Mouse (Mus musculus): ENCODE results near the gene Rtcb. TPM values are rescaled to one million over a fixed set of nuclear protein-coding genes. Genes with fewer than 3 reads are reported as not detected.

The Rtcb gene
- total RNA-seq, 2 experiments from 2014 or later: 113 to 115 TPM

DNA sequence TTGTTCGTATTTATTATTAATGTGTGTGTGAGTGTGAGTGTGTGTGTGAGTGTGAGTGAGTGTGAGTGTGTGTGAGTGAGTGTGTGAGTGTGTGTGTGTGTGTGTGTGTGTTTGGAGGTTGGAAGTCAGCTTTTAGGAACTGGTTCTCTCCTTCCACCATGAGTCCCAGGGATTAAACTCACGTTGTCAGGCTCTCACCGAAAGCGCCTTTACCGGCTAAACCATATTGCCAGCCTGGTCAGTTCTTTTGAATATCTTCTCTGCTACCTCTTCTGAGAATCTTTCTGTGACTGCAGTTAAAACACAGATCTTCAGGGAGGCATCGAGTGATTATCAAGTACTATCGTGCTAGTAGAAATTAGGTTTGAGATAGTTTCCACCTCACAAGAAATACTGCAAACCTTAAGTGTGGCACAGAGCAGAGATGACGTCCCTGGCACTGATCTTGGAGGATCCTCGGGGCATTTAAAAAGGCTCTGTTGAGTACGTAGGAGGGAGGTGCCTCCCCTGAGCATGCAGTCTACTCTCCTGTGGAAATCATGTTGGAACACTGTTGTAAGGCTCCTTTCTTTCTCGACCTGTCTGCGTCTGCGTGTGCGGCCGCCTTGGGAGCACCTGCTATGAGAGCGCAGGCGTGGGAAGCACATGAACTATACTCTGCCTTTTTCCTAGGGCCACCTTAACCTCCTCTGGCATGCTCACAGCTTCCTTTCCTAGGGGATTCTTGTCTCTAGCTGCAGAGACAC is 10.0 kb upstream of the Rtcb start:
- DNase-seq (ENCODE audit: low spot score in 2 of 2): no peak
- no peak for TF ChIP-seq CTCF (conservative IDR thresholded peaks at IDR 0.05)
- no peak overlapping the region for H3K4me3 ChIP-seq
- no peak overlapping the region for H3K27ac ChIP-seq

DNA sequence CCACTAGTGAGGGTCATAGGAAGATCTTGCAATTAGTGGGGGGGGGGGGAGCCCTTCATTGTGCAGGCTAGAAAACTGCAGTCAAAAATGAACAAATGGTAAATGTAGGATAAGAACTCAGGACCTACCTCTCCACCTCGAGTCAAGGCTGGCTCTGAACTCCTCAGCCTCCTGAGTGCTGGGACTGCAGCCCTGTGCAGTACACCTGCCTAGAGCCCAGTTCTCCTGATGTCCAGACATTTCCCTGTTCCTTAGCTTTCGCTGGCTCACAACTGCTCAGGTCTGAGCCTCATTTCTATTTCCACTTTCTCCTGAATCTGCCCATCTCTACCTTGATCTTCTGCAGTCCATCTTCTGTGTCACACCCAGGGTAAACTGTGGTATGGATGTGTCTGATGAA is 8.9 kb upstream of the Rtcb start:
- no peak overlapping the region for H3K27ac ChIP-seq
- no peak overlapping the region for H3K4me3 ChIP-seq
- TF ChIP-seq CTCF (conservative IDR thresholded peaks at IDR 0.05): no peak

DNA sequence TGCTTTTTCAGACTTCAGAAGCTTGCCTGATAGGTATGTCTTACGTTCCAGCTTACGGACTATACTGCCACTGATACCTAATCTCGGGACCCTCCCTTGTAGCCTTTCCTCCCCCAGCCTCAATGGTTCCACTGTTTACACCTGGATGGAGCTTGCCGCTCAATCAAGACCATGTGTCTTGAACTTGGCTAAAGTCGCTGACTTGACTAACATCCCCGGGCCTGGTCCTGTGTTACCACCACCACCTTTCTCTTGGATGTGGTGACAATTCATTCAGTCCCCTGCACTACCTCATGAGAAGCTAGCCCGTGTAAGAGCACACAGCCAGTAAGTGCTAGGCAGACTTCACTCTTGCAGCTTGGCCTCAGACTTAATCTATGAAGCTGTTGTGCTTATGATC is 6.7 kb upstream of the Rtcb start:
- Histone ChIP-seq H3K4me3 (no peak overlapping the region), H3K27ac (no peak overlapping the region)
- TF ChIP-seq CTCF (conservative IDR thresholded peaks at IDR 0.05): no peak
- no peak for DNase-seq (ENCODE audit: low spot score in 2 of 2)

More for the DNA sequence above, 8.9 kb upstream of the Rtcb start:
- no peak for DNase-seq (ENCODE audit: low spot score in 2 of 2)

DNA sequence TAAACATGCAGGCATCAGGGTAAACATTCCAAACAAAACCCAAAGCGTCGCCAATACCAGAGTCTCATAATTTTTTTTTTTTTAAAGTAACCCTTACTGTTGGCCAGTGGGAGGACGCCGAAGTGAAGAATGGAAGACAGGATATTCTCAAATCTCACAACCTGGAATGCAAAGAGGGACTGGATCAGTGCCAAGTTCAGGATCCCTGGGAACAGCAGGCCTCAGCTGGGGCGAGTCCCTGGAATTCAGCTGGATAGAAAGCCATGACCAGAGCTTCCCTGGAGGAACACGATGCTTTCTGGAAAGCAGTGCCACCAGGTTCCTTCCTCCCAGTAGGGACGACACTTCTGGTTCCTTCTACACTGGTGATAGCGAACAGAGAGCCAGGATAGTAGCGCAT is 5.3 kb upstream of the Rtcb start:
- no peak for DNase-seq (ENCODE audit: low spot score in 2 of 2)
- Histone ChIP-seq H3K27ac (no peak overlapping the region), H3K4me3 (no peak overlapping the region)

DNA sequence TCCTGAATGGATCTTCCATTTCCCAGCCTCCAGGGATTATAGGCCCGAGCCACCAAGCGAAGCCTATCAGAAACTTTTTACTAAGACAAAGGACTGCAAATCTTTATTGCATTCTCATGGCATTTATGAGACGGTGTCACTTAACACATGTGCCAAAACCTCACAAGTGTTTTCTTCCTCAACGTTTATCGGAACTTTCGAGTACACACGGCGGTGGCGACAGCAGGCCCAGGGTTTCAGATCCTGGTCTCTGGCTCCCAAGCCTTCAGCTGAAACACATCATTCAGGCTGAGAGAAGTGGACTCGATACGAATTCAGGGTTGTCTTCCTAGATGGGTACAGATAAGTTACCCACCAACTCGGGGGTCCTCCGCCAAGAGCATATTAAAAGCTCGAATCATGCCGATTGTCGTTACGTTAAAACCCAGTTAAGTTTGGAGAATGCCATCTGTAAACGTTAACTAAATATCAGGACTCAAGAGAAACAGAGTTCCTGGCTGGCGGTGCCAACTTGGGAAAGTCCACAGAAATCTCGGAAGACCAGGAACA is 678 bp downstream of the Rtcb start:
- H3K4me3 ChIP-seq: peak overlapping the region; percentile 94
- peak overlapping the region; percentile 85 for H3K27ac ChIP-seq
- DNase-seq (ENCODE audit: low spot score in 2 of 2): no peak
- no peak for TF ChIP-seq CTCF (conservative IDR thresholded peaks at IDR 0.05)

More for the DNA sequence above, 5.3 kb upstream of the Rtcb start:
- no peak for TF ChIP-seq CTCF (conservative IDR thresholded peaks at IDR 0.05)

DNA sequence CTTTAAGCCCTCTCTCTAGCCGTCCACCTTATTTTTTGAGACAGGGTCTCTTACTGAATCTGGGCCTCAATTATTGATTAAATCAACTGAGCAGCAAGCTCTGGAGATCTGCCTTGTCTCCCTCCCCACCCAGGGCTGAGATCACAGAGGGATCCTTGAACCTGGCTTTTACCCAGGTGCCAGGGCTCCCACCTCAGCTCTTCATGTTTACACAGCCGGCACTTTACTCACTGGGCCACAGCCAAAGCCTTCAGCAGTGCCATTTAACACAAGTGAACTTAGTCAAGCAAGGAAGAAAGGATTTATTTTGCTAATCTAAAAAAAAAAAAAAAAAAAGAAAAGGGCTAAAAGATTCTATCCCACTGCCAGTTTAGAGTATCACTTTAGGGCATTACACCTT is 3.2 kb downstream of the Rtcb start:
- H3K27ac ChIP-seq: no peak overlapping the region
- TF ChIP-seq CTCF (conservative IDR thresholded peaks at IDR 0.05): no peak
- H3K4me3 ChIP-seq: no peak overlapping the region
- DNase-seq (ENCODE audit: low spot score in 2 of 2): no peak

DNA sequence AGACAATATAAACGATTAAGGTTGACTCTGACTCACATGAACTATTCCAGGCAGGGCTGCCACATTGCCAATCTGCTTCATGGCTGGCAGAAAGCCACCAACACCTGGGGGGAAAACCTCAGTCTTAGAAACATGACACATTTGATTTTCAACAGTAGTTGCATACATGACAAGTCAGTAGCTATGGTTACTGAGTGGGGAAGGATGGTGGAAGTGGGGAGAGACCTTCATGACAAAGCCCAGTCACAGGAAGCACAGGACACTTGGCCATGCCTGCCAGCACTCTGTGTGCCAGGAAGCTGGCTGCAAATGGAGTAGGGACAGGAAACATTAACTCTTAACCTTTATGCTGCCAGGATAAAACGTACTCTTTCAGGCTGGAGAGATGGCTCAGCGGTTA is 4.2 kb downstream of the Rtcb start:
- DNase-seq (ENCODE audit: low spot score in 2 of 2): no peak
- no peak for TF ChIP-seq CTCF (conservative IDR thresholded peaks at IDR 0.05)
- Histone ChIP-seq H3K27ac (no peak overlapping the region), H3K4me3 (no peak overlapping the region)

DNA sequence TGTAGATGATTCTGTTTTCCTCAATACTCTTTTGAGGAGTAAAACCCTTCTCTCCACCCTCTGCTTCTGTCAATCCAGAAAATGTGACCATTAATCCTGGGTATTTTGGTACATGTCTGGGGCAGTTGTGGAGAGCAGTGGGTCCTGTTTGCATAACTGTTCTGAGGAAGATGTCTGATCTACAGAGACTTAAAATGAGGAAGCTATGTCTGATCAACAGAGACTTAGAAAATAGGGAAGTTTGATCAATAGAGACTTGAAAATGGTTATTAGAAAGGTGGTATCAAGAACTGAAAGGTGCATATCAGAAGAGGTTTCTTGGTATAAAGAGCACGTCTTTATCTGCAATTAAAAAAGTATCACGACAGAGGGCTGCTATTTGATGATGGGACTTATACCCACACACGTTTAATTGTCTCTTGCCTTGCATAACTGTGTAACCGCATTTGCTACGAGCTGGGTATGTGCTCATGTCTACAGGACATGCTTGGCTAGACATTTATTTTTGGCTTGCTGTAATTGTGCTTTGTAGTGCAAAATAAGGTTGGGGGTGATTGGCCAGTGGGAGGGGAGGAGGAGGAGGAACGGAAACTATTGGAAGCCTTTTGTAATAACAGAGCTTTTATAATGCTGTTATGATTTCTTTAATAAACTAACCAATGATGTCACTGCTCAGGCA is 5.7 kb downstream of the Rtcb start:
- TF ChIP-seq CTCF (conservative IDR thresholded peaks at IDR 0.05): no peak
- DNase-seq (ENCODE audit: low spot score in 2 of 2): no peak

DNA sequence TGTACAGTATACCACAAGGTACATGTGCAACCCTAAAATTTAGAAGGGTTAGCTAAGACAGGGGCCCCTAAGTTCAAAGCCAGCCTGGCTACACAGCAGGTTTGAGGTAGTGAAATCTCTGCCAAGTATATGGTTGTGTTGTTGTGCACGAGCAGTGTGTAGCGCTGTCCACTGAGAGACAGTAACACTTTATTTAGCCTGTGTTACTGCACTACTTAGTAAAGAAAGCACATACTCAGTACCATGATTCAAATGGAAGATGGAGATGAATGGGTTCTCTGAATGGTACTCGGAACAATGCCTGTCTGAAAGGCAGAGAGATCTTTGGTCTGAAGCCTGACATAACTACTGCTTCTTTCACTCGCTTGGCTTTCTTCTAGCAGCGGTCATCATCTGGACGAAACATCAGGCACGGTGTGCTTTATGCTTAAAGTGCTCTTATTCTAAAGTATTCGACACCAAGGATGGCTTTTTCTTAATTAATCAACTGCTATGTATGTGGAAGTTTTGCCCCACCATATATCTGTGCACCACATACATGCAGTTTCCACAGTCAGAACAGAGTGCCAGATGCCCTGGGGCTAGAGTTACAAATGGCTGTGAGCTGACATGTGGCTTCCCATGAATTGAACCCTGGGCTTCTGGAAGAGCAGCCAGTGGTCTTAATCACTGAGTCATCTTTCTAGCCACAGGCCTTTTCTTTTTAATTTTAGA is 9.0 kb downstream of the Rtcb start:
- no peak for DNase-seq (ENCODE audit: low spot score in 2 of 2)
- H3K27ac ChIP-seq: no peak overlapping the region
- H3K4me3 ChIP-seq: no peak overlapping the region
- TF ChIP-seq CTCF (conservative IDR thresholded peaks at IDR 0.05): no peak

More for the DNA sequence above, 5.7 kb downstream of the Rtcb start:
- Histone ChIP-seq H3K4me3 (no peak overlapping the region), H3K27ac (no peak overlapping the region)

DNA sequence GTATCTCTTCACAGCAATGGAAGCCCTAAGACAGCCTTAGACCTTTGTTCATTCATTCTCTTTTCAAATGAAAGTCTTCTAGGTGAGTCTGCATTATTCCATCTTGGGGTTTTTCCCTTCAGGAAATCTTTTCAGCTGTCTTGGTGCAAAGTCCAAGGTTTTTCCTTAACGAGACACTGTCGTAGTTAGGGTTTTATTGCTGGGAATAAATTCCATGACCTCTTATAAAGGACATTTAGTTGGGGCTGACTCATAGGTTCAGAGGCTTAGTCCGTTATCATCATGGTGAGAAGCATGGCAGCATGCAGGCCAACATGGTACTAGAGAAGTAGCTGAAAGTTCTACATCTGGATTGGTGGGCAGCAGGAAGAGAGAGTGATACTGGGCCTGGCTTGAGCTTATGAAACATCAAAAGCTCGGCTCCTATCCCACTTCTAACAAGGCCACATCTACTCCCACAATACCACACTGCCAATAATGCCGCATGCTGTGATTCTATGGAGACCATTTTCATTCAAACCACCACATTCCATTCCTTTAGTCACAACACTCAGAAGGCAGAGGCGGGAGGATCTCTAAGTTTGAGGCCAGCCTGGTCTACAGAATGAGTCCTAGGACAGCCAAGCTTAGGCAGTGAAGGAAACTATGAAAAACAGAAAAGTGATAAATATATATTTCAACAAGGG is 21.2 kb downstream of the Rtcb start:
- no peak for TF ChIP-seq CTCF (conservative IDR thresholded peaks at IDR 0.05)
- no peak overlapping the region for H3K27ac ChIP-seq
- H3K4me3 ChIP-seq: no peak overlapping the region
- DNase-seq (ENCODE audit: low spot score in 2 of 2): no peak

DNA sequence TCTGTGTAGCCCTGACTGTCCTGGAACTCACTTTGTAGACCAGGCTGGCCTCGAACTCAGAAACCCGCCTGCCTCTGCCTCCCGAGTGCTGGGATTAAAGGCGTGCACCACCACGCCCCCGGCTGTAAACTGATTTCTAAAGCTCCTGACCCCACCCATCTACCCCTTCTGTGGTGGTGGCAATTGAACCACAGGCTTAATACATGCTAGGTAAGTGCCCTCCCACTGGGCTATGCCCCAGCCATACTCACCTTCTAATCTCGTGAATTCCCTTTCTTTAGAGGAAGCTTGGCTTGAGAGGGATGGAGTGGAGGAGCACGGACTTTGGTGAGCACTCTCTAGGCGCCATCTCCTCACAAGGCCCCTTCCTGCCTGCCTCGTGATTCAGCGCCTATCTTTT is 27.7 kb downstream of the Rtcb start:
- TF ChIP-seq CTCF (conservative IDR thresholded peaks at IDR 0.05): no peak
- no peak for DNase-seq (ENCODE audit: low spot score in 2 of 2)
- no peak overlapping the region for H3K27ac ChIP-seq
- no peak overlapping the region for H3K4me3 ChIP-seq

DNA sequence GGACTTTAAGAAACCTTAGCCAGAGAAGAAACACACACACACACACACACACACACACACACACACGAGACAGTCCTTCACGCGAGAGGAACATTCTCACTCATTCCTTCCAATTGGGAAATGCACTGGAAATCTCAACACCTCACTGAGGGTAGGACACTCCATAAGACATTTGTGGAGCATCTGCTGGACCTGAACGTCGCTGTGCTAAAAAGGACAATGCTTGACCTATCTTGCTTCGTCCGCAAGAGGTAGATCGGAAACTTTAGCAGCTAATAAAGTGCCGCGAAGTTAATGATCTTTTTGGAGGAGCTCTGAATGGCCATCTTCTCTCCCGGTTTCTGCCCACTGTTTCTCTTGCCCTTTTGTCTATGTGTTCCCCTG is 28.4 kb downstream of the Rtcb start:
- Histone ChIP-seq H3K4me3 (peak overlapping the region; percentile 63), H3K27ac (no peak overlapping the region)
- TF ChIP-seq CTCF (conservative IDR thresholded peaks at IDR 0.05): no peak
- DNase-seq (ENCODE audit: low spot score in 2 of 2): no peak
